Mouse (Mus musculus): ENCODE data around the gene Usp40. TPM values are rescaled to one million over a fixed set of nuclear protein-coding genes. Genes with fewer than 3 reads are reported as not detected.

Gene Usp40
- polyA plus RNA-seq, 1 experiment = 4.6 TPM

GRCm38 (mm10) chr1:88013726-88014125 lies 5.4 kb upstream of the Usp40 start:
- no peaks in the 10 kb centered on the region for H3K4me1 ChIP-seq (ENCODE audit: control insufficient read depth, insufficient read depth, low read length)
- WGBS = 62% methylated on average over 3 of the region's 3 CpGs
- TF ChIP-seq POLR2A (IDR thresholded peaks at IDR 0.05; ENCODE audit: borderline replicate concordance, control insufficient read depth, low read depth, low read length) = no peak
- no peak for TF ChIP-seq CTCF (IDR thresholded peaks at IDR 0.05; ENCODE audit: control insufficient read depth, insufficient read depth, low read length)
- no peak overlapping the region for H3K27ac ChIP-seq (ENCODE audit: control insufficient read depth, insufficient read depth, low read depth, low read length, poor library complexity)
- H3K4me3 ChIP-seq (replicated peaks; ENCODE audit: control insufficient read depth, low read depth, low read length) = no peak overlapping the region

GRCm38 (mm10) chr1:88009521-88009920 lies 1.2 kb upstream of the Usp40 start:
- 73% methylated on average over 3 of the region's 3 CpGs for WGBS
- Histone ChIP-seq H3K27ac (ENCODE audit: control insufficient read depth, insufficient read depth, low read depth, low read length, poor library complexity) (no peak overlapping the region), H3K4me1 (ENCODE audit: control insufficient read depth, insufficient read depth, low read length) (no peaks in the 10 kb centered on the region), H3K4me3 (replicated peaks; ENCODE audit: control insufficient read depth, low read depth, low read length) (no peak overlapping the region)
- TF ChIP-seq CTCF (IDR thresholded peaks at IDR 0.05; ENCODE audit: control insufficient read depth, insufficient read depth, low read length) (no peak), POLR2A (IDR thresholded peaks at IDR 0.05; ENCODE audit: borderline replicate concordance, control insufficient read depth, low read depth, low read length) (no peak)

GRCm38 (mm10) chr1:88008735-88009134 lies 384 bp upstream of the Usp40 start:
- TF ChIP-seq POLR2A (IDR thresholded peaks at IDR 0.05; ENCODE audit: borderline replicate concordance, control insufficient read depth, low read depth, low read length) (no peak), CTCF (IDR thresholded peaks at IDR 0.05; ENCODE audit: control insufficient read depth, insufficient read depth, low read length) (no peak)
- H3K27ac ChIP-seq (ENCODE audit: control insufficient read depth, insufficient read depth, low read depth, low read length, poor library complexity) = no peak overlapping the region
- H3K4me3 ChIP-seq (replicated peaks; ENCODE audit: control insufficient read depth, low read depth, low read length) = no peak overlapping the region
- no peaks in the 10 kb centered on the region for H3K4me1 ChIP-seq (ENCODE audit: control insufficient read depth, insufficient read depth, low read length)
- 37% methylated on average over 4 of the region's 4 CpGs for WGBS

- Histone ChIP-seq H3K27ac (ENCODE audit: control insufficient read depth, insufficient read depth, low read depth, low read length, poor library complexity) (peak overlapping the region; percentile 54), H3K4me3 (replicated peaks; ENCODE audit: control insufficient read depth, low read depth, low read length) (peak overlapping the region; percentile 88), H3K4me1 (ENCODE audit: control insufficient read depth, insufficient read depth, low read length) (no peaks in the 10 kb centered on the region)
- WGBS = 15% methylated on average over 5 of the region's 5 CpGs
- TF ChIP-seq CTCF (IDR thresholded peaks at IDR 0.05; ENCODE audit: control insufficient read depth, insufficient read depth, low read length) = no peak
- TF ChIP-seq POLR2A (IDR thresholded peaks at IDR 0.05; ENCODE audit: borderline replicate concordance, control insufficient read depth, low read depth, low read length) = no peak
These were observed 600 bp downstream of the Usp40 start for GRCm38 (mm10) chr1:88007692-88008210.

GRCm38 (mm10) chr1:87992716-87993115 lies 15.6 kb downstream of the Usp40 start:
- no peak for TF ChIP-seq POLR2A (IDR thresholded peaks at IDR 0.05; ENCODE audit: borderline replicate concordance, control insufficient read depth, low read depth, low read length)
- no peak for TF ChIP-seq CTCF (IDR thresholded peaks at IDR 0.05; ENCODE audit: control insufficient read depth, insufficient read depth, low read length)
- 85% methylated on average over 2 of the region's 2 CpGs for WGBS
- H3K27ac ChIP-seq (ENCODE audit: control insufficient read depth, insufficient read depth, low read depth, low read length, poor library complexity) = no peak overlapping the region
- no peak overlapping the region for H3K4me3 ChIP-seq (replicated peaks; ENCODE audit: control insufficient read depth, low read depth, low read length)
- no peaks in the 10 kb centered on the region for H3K4me1 ChIP-seq (ENCODE audit: control insufficient read depth, insufficient read depth, low read length)

- TF ChIP-seq CTCF (IDR thresholded peaks at IDR 0.05; ENCODE audit: control insufficient read depth, insufficient read depth, low read length) (no peak), POLR2A (IDR thresholded peaks at IDR 0.05; ENCODE audit: borderline replicate concordance, control insufficient read depth, low read depth, low read length) (no peak)
These were observed 26.1 kb downstream of the Usp40 start for GRCm38 (mm10) chr1:87982291-87982690.

GRCm38 (mm10) chr1:87970381-87970780 lies 38.0 kb downstream of the Usp40 start:
- WGBS = 60% methylated on average over 4 of the region's 4 CpGs
- Histone ChIP-seq H3K4me1 (ENCODE audit: control insufficient read depth, insufficient read depth, low read length) (no peaks in the 10 kb centered on the region; the same call in 1 of the 2 replicates), H3K27ac (ENCODE audit: control insufficient read depth, insufficient read depth, low read depth, low read length, poor library complexity) (no peak overlapping the region), H3K4me3 (replicated peaks; ENCODE audit: control insufficient read depth, low read depth, low read length) (no peak overlapping the region)
- TF ChIP-seq CTCF (IDR thresholded peaks at IDR 0.05; ENCODE audit: control insufficient read depth, insufficient read depth, low read length) (no peak), POLR2A (IDR thresholded peaks at IDR 0.05; ENCODE audit: borderline replicate concordance, control insufficient read depth, low read depth, low read length) (no peak)

More at GRCm38 (mm10) chr1:87982291-87982690, 26.1 kb downstream of the Usp40 start:
- Histone ChIP-seq H3K4me3 (replicated peaks; ENCODE audit: control insufficient read depth, low read depth, low read length) (no peak overlapping the region), H3K27ac (ENCODE audit: control insufficient read depth, insufficient read depth, low read depth, low read length, poor library complexity) (no peak overlapping the region), H3K4me1 (ENCODE audit: control insufficient read depth, insufficient read depth, low read length) (no peaks in the 10 kb centered on the region)
- 83% methylated on average over 4 of the region's 4 CpGs for WGBS

- 43% methylated on average over 2 of the region's 2 CpGs for WGBS
- Histone ChIP-seq H3K27ac (ENCODE audit: control insufficient read depth, insufficient read depth, low read depth, low read length, poor library complexity) (peak overlapping the region; percentile 60; the same call in 1 of the 2 replicates), H3K4me3 (replicated peaks; ENCODE audit: control insufficient read depth, low read depth, low read length) (no peak overlapping the region), H3K4me1 (ENCODE audit: control insufficient read depth, insufficient read depth, low read length) (peaks cover 6% of the 10 kb centered on the region)
- no peak for TF ChIP-seq CTCF (IDR thresholded peaks at IDR 0.05; ENCODE audit: control insufficient read depth, insufficient read depth, low read length)
These were observed 46.7 kb downstream of the Usp40 start for GRCm38 (mm10) chr1:87961459-87962167.

All from bone marrow, adult 2 months (tissue).